Mouse (Mus musculus) adrenal gland, adult (tissue): ENCODE measurements at regions not wholly inside any gene's neighbourhood (a gene's known extent, or its start where the extent isn't known, plus 50 kb on each side); places are given as distances from the start of the nearest gene placed in this dataset.

ENCODE experiments used
- DNase-seq, 2 experiments: peaks; one replicate each; pipeline ENCODE4 v3.0.0; 2022 to 2023; ENCODE audit warnings: low spot score in 1 of 2; ENCODE audit not compliant: inconsistent age in 2 of 2

- peak; percentile 75 to 90 for DNase-seq
Observed at GRCm38 (mm10) chr10:120666985-120667677, 190.9 kb upstream of the Hmga2 start.

GRCm38 (mm10) chr10:120666202-120666860 lies 190.1 kb upstream of the Hmga2 start:
- DNase-seq: no peak

- DNase-seq: no peak
Observed at GRCm38 (mm10) chr10:120665670-120666069, 189.4 kb upstream of the Hmga2 start.

GRCm38 (mm10) chr10:120664419-120664818 lies 188.2 kb upstream of the Hmga2 start:
- no peak for DNase-seq

- peak; percentile 40 to 73 for DNase-seq
Observed at GRCm38 (mm10) chr10:120663396-120663795, 187.1 kb upstream of the Hmga2 start.

GRCm38 (mm10) chr10:120660503-120660902 lies 184.2 kb upstream of the Hmga2 start:
- DNase-seq: no peak

- peak in 1 of 2 experiments; percentile 44 for DNase-seq
Observed at GRCm38 (mm10) chr10:120655238-120655931, 179.1 kb upstream of the Hmga2 start.

- no peak for DNase-seq
Observed at GRCm38 (mm10) chr10:120652525-120653215, 176.4 kb upstream of the Hmga2 start.

- no peak for DNase-seq
Observed at GRCm38 (mm10) chr10:120651845-120652244, 175.6 kb upstream of the Hmga2 start.

- DNase-seq: no peak
Observed at GRCm38 (mm10) chr10:120650336-120650735, 174.1 kb upstream of the Hmga2 start.

- no peak for DNase-seq
Observed at GRCm38 (mm10) chr10:120648741-120649140, 172.5 kb upstream of the Hmga2 start.

- DNase-seq: no peak
Observed at GRCm38 (mm10) chr10:120648031-120648430, 171.8 kb upstream of the Hmga2 start.

GRCm38 (mm10) chr10:120647323-120647722 lies 171.1 kb upstream of the Hmga2 start:
- DNase-seq: no peak

GRCm38 (mm10) chr10:120646862-120647311 lies 170.6 kb upstream of the Hmga2 start:
- DNase-seq: peak; percentile 34 to 75

GRCm38 (mm10) chr10:120640847-120641246 lies 164.6 kb upstream of the Hmga2 start:
- DNase-seq: no peak

GRCm38 (mm10) chr10:120638316-120638715 lies 162.0 kb upstream of the Hmga2 start:
- DNase-seq: no peak

GRCm38 (mm10) chr10:120635818-120636543 lies 159.7 kb upstream of the Hmga2 start:
- DNase-seq: peak; percentile 92 to 95

GRCm38 (mm10) chr10:120635194-120635593 lies 158.9 kb upstream of the Hmga2 start:
- peak in 1 of 2 experiments; percentile 38 for DNase-seq

GRCm38 (mm10) chr10:120632071-120632470 lies 155.8 kb upstream of the Hmga2 start:
- no peak for DNase-seq

GRCm38 (mm10) chr10:120628066-120628465 lies 151.8 kb upstream of the Hmga2 start:
- DNase-seq: no peak

- no peak for DNase-seq
Observed at GRCm38 (mm10) chr10:120625474-120625873, 149.2 kb upstream of the Hmga2 start.
